Mouse (Mus musculus) olfactory bulb, adult 2 months (tissue): ENCODE measurements around the gene Ncoa7. TPM values are rescaled to one million over a fixed set of nuclear protein-coding genes. Genes with fewer than 3 reads are reported as not detected.

Experiments used
- H3K27ac ChIP-seq: fragments of 200-500 bp; 2 replicates; pipeline ENCODE4 v1.5.1; 2012; ENCODE audit warnings: low read depth, low read length; ENCODE audit not compliant: insufficient read depth
- H3K4me1 ChIP-seq: fragments of 200-500 bp; 2 replicates; pipeline ENCODE4 v1.6.1; 2012; ENCODE audit warnings: low read length; ENCODE audit not compliant: control insufficient read depth, insufficient read depth
- H3K4me3 ChIP-seq: fragments of 200-500 bp; 2 replicates; pipeline ENCODE4 v1.5.1; 2012; ENCODE audit warnings: mild to moderate bottlenecking, low read depth, low read length, moderate library complexity; ENCODE audit not compliant: insufficient read depth
- CTCF ChIP-seq: fragments of 200-500 bp; IDR thresholded peaks from 2 replicates; pipeline ENCODE4 v1.5.1; 2012; ENCODE audit warnings: low read depth, mild to moderate bottlenecking, low read length, moderate library complexity; ENCODE audit not compliant: insufficient read depth
- POLR2A ChIP-seq: fragments of 200-500 bp; IDR thresholded peaks from 2 replicates; pipeline ENCODE4 v1.6.1; 2012; ENCODE audit warnings: mild to moderate bottlenecking, low read depth, low read length, moderate library complexity; ENCODE audit not compliant: insufficient read depth
- WGBS: fragments of 180-500 bp; shearing (Covaris S2); methylation state at CpG from one replicate; pipeline ENCODE4 v1.1.7; 2018; 5-methylcytosine and 5-hydroxymethylcytosine counted together
- polyA plus RNA-seq: library from polyadenylated mRNA; stranded (reverse); fragments of >200 nt; gene quantifications from 2 replicates; pipeline ENCODE4 v1.2.4, GENCODE M21; 2012; ENCODE audit warnings: low replicate concordance; ENCODE audit not compliant: missing spikeins, insufficient read depth, insufficient read length

The Ncoa7 gene
- polyA plus RNA-seq, 1 experiment = not detected

GRCm38 (mm10) chr10:30771417-30772158 is 31.5 kb downstream of the Ncoa7 start:
- no peak overlapping the region for H3K4me3 ChIP-seq
- WGBS = 58% methylated on average over 5 of the region's 5 CpGs
- H3K27ac ChIP-seq = no peak overlapping the region
- H3K4me1 ChIP-seq = 0 out of 2 replicates have a peak, but pooled peaks cover 2% of the 10 kb centered on the region
- TF ChIP-seq POLR2A (no peak), CTCF (no peak)

DNA sequence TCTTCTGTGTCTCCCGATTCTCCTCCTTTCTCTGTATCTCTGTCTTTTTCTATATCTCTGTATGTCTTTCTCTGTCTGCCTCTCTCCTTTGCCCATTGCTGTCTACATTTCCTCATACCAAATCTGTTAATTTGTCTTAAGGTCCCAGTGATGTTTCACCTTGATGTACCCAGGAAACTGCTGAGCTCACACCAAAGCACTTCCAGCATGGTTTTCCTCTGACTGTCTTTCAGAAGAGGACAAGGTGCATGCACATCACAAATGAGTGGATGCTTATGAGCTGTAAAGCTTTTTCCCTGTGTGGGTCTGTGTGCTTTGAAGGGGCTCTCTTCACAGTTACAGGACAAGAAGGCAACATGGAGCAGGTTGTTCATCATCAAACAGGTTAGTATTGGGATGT is 34.3 kb downstream of the Ncoa7 start:
- Histone ChIP-seq H3K4me3 (no peak overlapping the region), H3K4me1 (0 out of 2 replicates have a peak, but pooled peaks cover 2% of the 10 kb centered on the region), H3K27ac (no peak overlapping the region)
- 100% methylated on average over 1 of the region's 1 CpGs for WGBS
- no peak for TF ChIP-seq POLR2A
- no peak for TF ChIP-seq CTCF

DNA sequence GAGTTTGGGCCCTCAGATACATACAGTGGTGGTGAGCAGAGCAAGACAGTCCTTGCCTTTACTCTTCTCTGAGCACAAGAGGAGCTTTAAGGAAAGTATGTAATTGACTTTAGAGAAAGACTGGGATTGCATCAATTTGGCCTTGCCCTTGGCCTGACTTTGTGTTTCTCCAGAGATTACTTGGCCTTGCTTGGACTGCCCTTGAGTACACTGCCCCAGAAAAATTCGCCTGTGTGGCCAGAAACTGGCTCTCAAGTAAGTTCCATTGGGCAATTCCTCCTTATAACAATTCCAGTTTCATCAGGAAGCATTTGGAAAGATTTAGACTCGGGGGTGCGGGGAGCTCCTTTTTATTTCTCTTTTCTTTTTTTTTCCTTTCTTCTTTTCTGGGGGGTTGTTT is 34.9 kb downstream of the Ncoa7 start:
- Histone ChIP-seq H3K27ac (no peak overlapping the region), H3K4me1 (0 out of 2 replicates have a peak, but pooled peaks cover 2% of the 10 kb centered on the region), H3K4me3 (no peak overlapping the region)
- TF ChIP-seq POLR2A = no peak
- no peak for TF ChIP-seq CTCF
- WGBS = 71% methylated on average over 3 of the region's 3 CpGs

GRCm38 (mm10) chr10:30763179-30763770 is 39.9 kb downstream of the Ncoa7 start:
- Histone ChIP-seq H3K27ac (no peak overlapping the region), H3K4me3 (no peak overlapping the region), H3K4me1 (no peaks in the 10 kb centered on the region)
- TF ChIP-seq CTCF (no peak), POLR2A (no peak)
- WGBS = 82% methylated on average over 8 of the region's 8 CpGs

- H3K27ac ChIP-seq = no peak overlapping the region
- 81% methylated on average over 4 of the region's 4 CpGs for WGBS
- H3K4me1 ChIP-seq = no peaks in the 10 kb centered on the region
- no peak for TF ChIP-seq POLR2A
- TF ChIP-seq CTCF = no peak
- H3K4me3 ChIP-seq = no peak overlapping the region
Observed at GRCm38 (mm10) chr10:30762284-30762964, 40.7 kb downstream of the Ncoa7 start.

- WGBS = 81% methylated on average over 8 of the region's 8 CpGs
- no peaks in the 10 kb centered on the region for H3K4me1 ChIP-seq
- TF ChIP-seq CTCF (no peak), POLR2A (no peak)
- H3K4me3 ChIP-seq = no peak overlapping the region
- H3K27ac ChIP-seq = no peak overlapping the region
Observed at GRCm38 (mm10) chr10:30759360-30760147, 43.6 kb downstream of the Ncoa7 start.

DNA sequence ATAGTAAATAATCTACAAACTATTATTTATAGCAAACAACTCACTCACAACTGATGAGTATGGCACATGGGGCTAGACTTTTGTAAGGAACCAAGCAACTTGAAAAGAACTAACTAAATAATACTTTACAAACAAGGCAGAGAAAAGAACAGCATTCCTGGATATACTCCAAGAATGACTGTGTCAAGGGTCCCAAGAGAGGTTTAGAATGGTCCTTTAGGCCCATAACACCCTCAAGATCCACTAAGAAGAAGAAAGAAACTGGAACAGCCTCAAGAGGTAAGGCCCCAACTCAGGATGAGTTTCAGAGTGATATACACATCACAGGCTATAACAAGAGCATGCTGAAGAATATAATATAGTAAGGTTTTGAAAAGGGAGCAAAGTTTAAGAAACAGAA is 47.1 kb downstream of the Ncoa7 start:
- Histone ChIP-seq H3K4me1 (no peaks in the 10 kb centered on the region), H3K4me3 (no peak overlapping the region), H3K27ac (no peak overlapping the region)
- TF ChIP-seq POLR2A (no peak), CTCF (no peak)

DNA sequence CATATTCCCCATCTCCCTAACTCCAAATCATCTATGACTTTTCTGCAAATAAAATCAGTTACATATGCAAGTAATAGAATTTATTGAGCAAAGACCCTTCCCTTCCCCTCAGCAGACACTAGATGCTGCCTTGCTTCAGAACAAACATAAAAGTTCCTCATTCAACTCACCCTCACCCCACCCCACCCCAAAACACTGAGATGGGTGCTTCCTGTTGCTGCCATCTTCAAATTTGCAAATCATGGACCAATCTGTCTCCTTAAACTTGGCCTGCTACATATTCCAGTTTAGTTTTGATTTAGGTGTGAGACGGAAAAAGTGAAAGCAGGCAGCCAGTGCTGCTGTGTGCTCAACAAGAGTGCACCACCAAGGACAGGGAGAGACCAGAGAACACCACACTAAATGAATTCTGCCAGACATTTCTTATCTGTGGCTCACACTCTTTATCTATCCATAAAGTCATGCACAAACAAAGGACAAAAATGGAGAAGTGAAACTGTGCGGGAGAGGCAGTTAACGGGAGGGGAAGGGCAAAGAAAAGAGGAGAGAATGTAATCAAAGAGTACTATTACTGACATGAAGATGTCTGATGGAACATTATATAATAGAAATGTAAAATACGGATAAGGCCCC is 48.2 kb downstream of the Ncoa7 start:
- H3K4me1 ChIP-seq = no peaks in the 10 kb centered on the region
- H3K4me3 ChIP-seq = no peak overlapping the region
- TF ChIP-seq CTCF (no peak), POLR2A (no peak)
- H3K27ac ChIP-seq = no peak overlapping the region
- 81% methylated on average over 4 of the region's 4 CpGs for WGBS
